Mouse (Mus musculus) myocyte (in vitro differentiated cells): ENCODE data around the gene Ccdc97. TPM values are rescaled to one million over a fixed set of nuclear protein-coding genes. Genes with fewer than 3 reads are reported as not detected.
"Not testable (repeated sequence)": the region's sequence is repeated elsewhere in the genome, so short reads cannot be mapped to it uniquely, and the experiment has no call there.

ENCODE experiments used
- H3K27me3 ChIP-seq: one replicate; pipeline ENCODE4 v1.6.1; 2011; ENCODE audit not compliant: control insufficient read depth, insufficient read depth, insufficient read length
- H3K36me3 ChIP-seq: one replicate; pipeline ENCODE4 v1.6.1; 2011; ENCODE audit not compliant: control insufficient read depth, insufficient read depth
- H3K4me2 ChIP-seq: one replicate; pipeline ENCODE4 v1.6.1; 2011; ENCODE audit warnings: low read depth, control low read depth
- H3K4me3 ChIP-seq: one replicate; pipeline ENCODE4 v1.5.1; 2011; ENCODE audit warnings: mild to moderate bottlenecking, control low read depth, moderate library complexity
- H3K79me2 ChIP-seq: one replicate; pipeline ENCODE4 v1.6.1; 2011; ENCODE audit not compliant: control insufficient read depth, insufficient read depth
- H3ac ChIP-seq: one replicate; pipeline ENCODE4 v1.6.1; 2011; ENCODE audit not compliant: control insufficient read depth, insufficient read length
- CEBPB ChIP-seq: IDR thresholded peaks from 2 replicates; pipeline ENCODE4 v1.6.1; 2011; ENCODE audit warnings: mild to moderate bottlenecking, moderate library complexity; ENCODE audit not compliant: poor library complexity, insufficient read depth, severe bottlenecking
- E2F4 ChIP-seq: IDR thresholded peaks from one replicate; pipeline ENCODE4 v1.6.1; 2011; ENCODE audit warnings: mild to moderate bottlenecking, control low read depth, moderate library complexity; ENCODE audit not compliant: insufficient read depth
- MAX ChIP-seq: IDR thresholded peaks from one replicate; pipeline ENCODE4 v1.6.1; 2011; ENCODE audit warnings: low read depth, mild to moderate bottlenecking, control low read depth
- MYOD1 ChIP-seq, 3 experiments: IDR thresholded peaks; one replicate each; pipeline ENCODE4 v1.6.1; 2011; ENCODE audit warnings: control low read depth in 2 of 3, low read depth in 2 of 3, mild to moderate bottlenecking in 2 of 3, moderate library complexity in 1 of 3; ENCODE audit not compliant: insufficient read length in 2 of 3, control insufficient read depth in 1 of 3
- MYOG ChIP-seq, 3 experiments: IDR thresholded peaks; one replicate each; pipeline ENCODE4 v1.6.1; 2011; ENCODE audit warnings: control low read depth in 2 of 3, low read depth in 2 of 3, mild to moderate bottlenecking in 2 of 3; ENCODE audit not compliant: insufficient read length in 2 of 3, control insufficient read depth in 1 of 3, insufficient read depth in 1 of 3
- POLR2A ChIP-seq: IDR thresholded peaks from one replicate; pipeline ENCODE4 v1.6.1; 2011; ENCODE audit warnings: low read depth, mild to moderate bottlenecking, control low read depth, moderate library complexity; ENCODE audit not compliant: insufficient read length
- POLR2AphosphoS2 ChIP-seq: IDR thresholded peaks from one replicate; pipeline ENCODE4 v1.6.1; 2011; ENCODE audit warnings: low read depth, control low read depth; ENCODE audit not compliant: insufficient read length
- REST ChIP-seq: IDR thresholded peaks from one replicate; pipeline ENCODE4 v1.6.1; 2011; ENCODE audit warnings: mild to moderate bottlenecking, control low read depth, moderate library complexity; ENCODE audit not compliant: insufficient read depth, insufficient read length
- SRF ChIP-seq: IDR thresholded peaks from one replicate; pipeline ENCODE4 v1.6.1; 2011; ENCODE audit warnings: low read depth; ENCODE audit not compliant: control insufficient read depth, insufficient read length
- TCF12 ChIP-seq: IDR thresholded peaks from one replicate; pipeline ENCODE4 v1.6.1; 2011; ENCODE audit warnings: mild to moderate bottlenecking, control low read depth; ENCODE audit not compliant: poor library complexity, insufficient read depth, severe bottlenecking
- TCF3 ChIP-seq: IDR thresholded peaks from one replicate; pipeline ENCODE4 v1.6.1; 2011; ENCODE audit warnings: low read depth, control low read depth; ENCODE audit not compliant: insufficient read length
- USF1 ChIP-seq: IDR thresholded peaks from one replicate; pipeline ENCODE4 v1.6.1; 2011; ENCODE audit warnings: low read depth, mild to moderate bottlenecking, control low read depth, moderate library complexity
- polyA plus RNA-seq: library from polyadenylated mRNA; unstranded; fragments of >200 nt; fragmentation: generic; extraction: Trizol; gene quantifications from one replicate; pipeline ENCODE4 v1.2.1, GENCODE M21; 2012; ENCODE audit warnings: missing spikeins

Gene Ccdc97
- polyA plus RNA-seq, 1 experiment: 44.5 TPM

GRCm38 (mm10) chr7:25725886-25726285, 7.0 kb upstream of the Ccdc97 start:
- Histone ChIP-seq H3K79me2 (no peaks in the 10 kb centered on the region), H3K4me2 (no peak overlapping the region), H3K36me3 (peaks cover 68% of the 10 kb centered on the region), H3K4me3 (no peak overlapping the region), H3ac (no peak overlapping the region), H3K27me3 (no peaks in the 10 kb centered on the region)
- TF ChIP-seq TCF3: no peak
- TF ChIP-seq POLR2AphosphoS2: no peak
- no peak for TF ChIP-seq MYOD1 (IDR thresholded peaks at IDR 0.05; ENCODE audit: control insufficient read depth in 1 of 3, insufficient read length in 2 of 3, low read depth in 2 of 3)
- TF ChIP-seq USF1: no peak
- TF ChIP-seq CEBPB: no peak
- TF ChIP-seq POLR2A: no peak
- no peak for TF ChIP-seq REST
- TF ChIP-seq MAX: no peak
- TF ChIP-seq MYOG (IDR thresholded peaks at IDR 0.05; ENCODE audit: control insufficient read depth in 1 of 3, insufficient read depth in 1 of 3, insufficient read length in 2 of 3, low read depth in 2 of 3): no peak
- no peak for TF ChIP-seq E2F4
- TF ChIP-seq SRF: no peak
- no peak for TF ChIP-seq TCF12

DNA sequence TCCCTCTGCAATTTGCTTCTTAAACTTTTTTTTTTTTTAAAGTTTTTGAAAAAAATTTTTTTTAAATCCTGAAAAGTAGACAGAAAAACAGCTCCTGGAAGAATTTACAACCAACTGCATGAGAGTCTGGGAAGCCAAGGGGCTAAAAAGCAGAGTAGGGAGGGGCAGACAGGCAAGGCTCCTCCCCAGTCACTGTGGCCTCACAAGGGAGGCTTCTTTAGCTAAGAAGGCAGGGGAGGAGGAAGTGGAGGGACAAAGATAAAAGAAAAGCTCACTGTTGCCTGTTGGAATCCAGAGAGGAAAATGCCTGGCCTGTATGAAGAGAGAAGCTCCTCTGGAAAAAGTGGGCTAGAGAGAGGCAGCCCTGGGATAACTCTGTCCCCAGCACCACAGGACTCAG, 2.9 kb upstream of the Ccdc97 start:
- not testable (repeated sequence) for H3K27me3 ChIP-seq, H3K4me2 ChIP-seq, H3K4me3 ChIP-seq, H3ac ChIP-seq
- H3K36me3 ChIP-seq: peaks cover 33% of the 10 kb centered on the region
- H3K79me2 ChIP-seq: peaks cover 19% of the 10 kb centered on the region

DNA sequence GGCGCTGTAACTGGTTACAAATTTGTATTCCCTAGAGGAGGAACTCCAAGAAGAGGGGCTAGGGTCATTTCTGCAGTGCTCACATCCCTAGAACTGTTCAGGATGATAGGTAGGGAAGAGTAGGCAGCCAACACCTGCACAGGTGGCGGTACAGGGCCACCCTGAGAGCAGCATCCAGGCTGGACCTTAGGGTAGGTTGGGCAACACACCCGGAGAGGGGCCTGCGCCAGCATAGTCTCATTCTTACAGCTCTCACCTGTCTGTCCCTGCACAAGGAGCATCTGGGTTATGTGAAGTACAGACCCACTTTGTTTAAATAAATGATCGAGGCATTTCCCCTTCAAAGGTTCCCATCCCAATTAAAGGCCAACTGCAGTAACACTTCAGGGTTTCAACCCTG, 1.9 kb upstream of the Ccdc97 start:
- Histone ChIP-seq H3K79me2 (peaks cover 21% of the 10 kb centered on the region), H3K36me3 (peaks cover 28% of the 10 kb centered on the region), H3K4me3 (no peak overlapping the region), H3K4me2 (no peak overlapping the region), H3K27me3 (no peaks in the 10 kb centered on the region), H3ac (no peak overlapping the region)
- TF ChIP-seq E2F4 (no peak), REST (no peak), SRF (no peak), POLR2AphosphoS2 (peak; percentile 34), TCF3 (no peak)

DNA sequence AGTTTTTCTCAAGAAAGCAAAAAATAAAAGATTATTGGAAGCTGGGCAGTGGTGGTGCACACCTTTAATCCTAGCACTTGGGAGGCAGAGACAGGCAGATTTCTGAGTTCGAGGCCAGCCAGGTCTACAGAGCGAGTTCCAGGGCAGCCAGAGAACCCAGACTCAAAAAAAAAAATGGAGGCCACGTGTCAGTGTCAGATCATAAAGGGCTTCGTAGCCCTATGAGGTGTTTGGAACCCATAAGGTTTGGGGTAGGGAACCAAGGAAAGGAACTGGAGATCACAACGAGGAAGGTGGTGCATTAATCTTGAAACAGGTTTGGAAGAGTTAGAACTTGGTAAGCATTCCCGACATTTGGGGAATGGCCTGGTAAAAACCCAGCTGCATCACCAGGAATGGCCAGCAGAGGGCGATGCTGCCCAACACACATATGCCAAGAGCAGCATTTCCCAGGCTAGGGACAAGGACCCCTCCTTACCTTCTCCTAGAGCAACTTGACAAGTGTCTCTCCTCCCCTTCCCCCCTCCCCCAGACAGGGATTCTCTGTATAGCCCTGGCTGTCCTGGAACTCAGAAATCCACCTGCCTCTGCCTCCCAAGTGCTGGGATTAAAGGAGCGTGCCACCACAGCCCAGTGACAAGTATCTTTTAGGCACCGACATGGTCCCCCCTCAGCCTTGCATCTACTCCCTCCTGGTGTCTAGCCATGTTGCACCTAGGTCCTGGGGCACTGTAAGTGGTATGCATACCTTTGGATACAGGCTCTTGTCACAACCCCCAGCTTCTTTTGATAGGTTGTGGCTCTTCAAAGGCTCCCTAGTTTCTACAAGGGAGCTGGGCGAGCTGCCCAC, 1.1 kb upstream of the Ccdc97 start:
- no peaks in the 10 kb centered on the region for H3K27me3 ChIP-seq
- no peak overlapping the region for H3ac ChIP-seq
- peak overlapping the region; percentile 87 for H3K4me2 ChIP-seq
- peak overlapping the region; percentile 73 for H3K4me3 ChIP-seq
- H3K79me2 ChIP-seq: peaks cover 21% of the 10 kb centered on the region
- peaks cover 25% of the 10 kb centered on the region for H3K36me3 ChIP-seq
- no peak for TF ChIP-seq TCF12
- TF ChIP-seq USF1: no peak
- TF ChIP-seq POLR2AphosphoS2: peak; percentile 91

DNA sequence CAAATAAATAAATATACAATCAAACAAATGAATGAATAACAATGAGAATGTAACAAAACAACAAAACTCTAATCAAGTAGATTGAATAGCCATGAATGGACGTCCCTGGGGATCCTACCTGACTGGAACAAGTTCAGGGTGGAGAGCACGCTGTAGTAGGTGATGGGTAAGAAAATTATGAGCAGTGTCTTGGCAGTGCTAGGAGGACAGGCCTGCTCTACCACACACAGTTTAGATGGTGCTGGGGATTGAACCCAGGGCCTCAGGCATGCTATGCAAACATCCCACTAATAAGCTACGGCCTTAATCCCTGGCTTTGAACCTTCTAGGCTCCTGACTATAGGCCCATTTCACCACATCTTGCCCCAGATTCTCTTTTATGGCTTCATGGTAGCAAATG, 1.4 kb downstream of the Ccdc97 start:
- Histone ChIP-seq H3K27me3 (no peaks in the 10 kb centered on the region), H3K36me3 (peaks cover 14% of the 10 kb centered on the region), H3K79me2 (peaks cover 21% of the 10 kb centered on the region), H3K4me3 (peak overlapping the region; percentile 73), H3ac (no peak overlapping the region), H3K4me2 (peak overlapping the region; percentile 87)
- TF ChIP-seq POLR2AphosphoS2 (no peak), MAX (no peak), REST (no peak), MYOD1 (IDR thresholded peaks at IDR 0.05; ENCODE audit: control insufficient read depth in 1 of 3, insufficient read length in 2 of 3, low read depth in 2 of 3) (no peak), POLR2A (no peak), CEBPB (no peak), E2F4 (no peak), USF1 (no peak), MYOG (IDR thresholded peaks at IDR 0.05; ENCODE audit: control insufficient read depth in 1 of 3, insufficient read depth in 1 of 3, insufficient read length in 2 of 3, low read depth in 2 of 3) (no peak), SRF (no peak)
